Mouse (Mus musculus) inflammation-experienced regulatory T-cells, adult 6 months (primary cell): ENCODE data around the gene Cbx8. TPM values are rescaled to one million over a fixed set of nuclear protein-coding genes. Genes with fewer than 3 reads are reported as not detected.

ENCODE experiments used
- ATAC-seq: one replicate; pipeline ENCODE4 v1.8.0; 2017
- polyA plus RNA-seq, 3 experiments: library from polyadenylated mRNA; unstranded; fragments of 100-300 nt; shearing (Covaris generic); gene quantifications; one replicate each; pipeline ENCODE4 v1.2.1; 2017

The Cbx8 gene
- 1 to 10 TPM; 6.5 to 7.6 (median 7.5) TPM for polyA plus RNA-seq

GRCm38 (mm10) chr11:119040600-119041324 lies at the start of gene Cbx8:
Cbx8 (minus strand) TSS chr11:119040969.
- peak; percentile 92 for ATAC-seq

- no peak for ATAC-seq
These were observed 49.5 kb upstream of the Cbx8 start for GRCm38 (mm10) chr11:119090076-119090960.

GRCm38 (mm10) chr11:119089235-119090075 lies 48.7 kb upstream of the Cbx8 start:
- peak; percentile 29 for ATAC-seq

- no peak for ATAC-seq
These were observed 47.8 kb upstream of the Cbx8 start for GRCm38 (mm10) chr11:119088391-119089234.

- ATAC-seq = no peak
These were observed 46.7 kb upstream of the Cbx8 start for GRCm38 (mm10) chr11:119087301-119088082.

GRCm38 (mm10) chr11:119086144-119086971 lies 45.6 kb upstream of the Cbx8 start, which contains the start of gene Cbx4:
Cbx4 (minus strand) TSS chr11:119086221.
- ATAC-seq = peak; percentile 72

GRCm38 (mm10) chr11:119085279-119086062 lies 44.7 kb upstream of the Cbx8 start:
- peak; percentile 13 for ATAC-seq

GRCm38 (mm10) chr11:119084446-119085278 lies 43.9 kb upstream of the Cbx8 start:
- ATAC-seq = no peak

GRCm38 (mm10) chr11:119083724-119084445 lies 43.1 kb upstream of the Cbx8 start:
- peak; percentile 27 for ATAC-seq

GRCm38 (mm10) chr11:119082638-119083599 lies 42.1 kb upstream of the Cbx8 start:
- no peak for ATAC-seq

- ATAC-seq = no peak
These were observed 41.3 kb upstream of the Cbx8 start for GRCm38 (mm10) chr11:119081839-119082637.

GRCm38 (mm10) chr11:119081148-119081838 lies 40.5 kb upstream of the Cbx8 start:
- no peak for ATAC-seq

- no peak for ATAC-seq
These were observed 39.8 kb upstream of the Cbx8 start for GRCm38 (mm10) chr11:119080461-119081147.

- ATAC-seq = no peak
These were observed 38.7 kb upstream of the Cbx8 start for GRCm38 (mm10) chr11:119079445-119079837.
